Mouse (Mus musculus): ENCODE results near the gene Lalba.
A peak's percentile ranks its signal among the peaks of the same experiment; 100 is the strongest.
"Not testable (repeated sequence)": the region's sequence is repeated elsewhere in the genome, so short reads cannot be mapped to it uniquely, and the experiment has no call there.

The Lalba gene

DNA sequence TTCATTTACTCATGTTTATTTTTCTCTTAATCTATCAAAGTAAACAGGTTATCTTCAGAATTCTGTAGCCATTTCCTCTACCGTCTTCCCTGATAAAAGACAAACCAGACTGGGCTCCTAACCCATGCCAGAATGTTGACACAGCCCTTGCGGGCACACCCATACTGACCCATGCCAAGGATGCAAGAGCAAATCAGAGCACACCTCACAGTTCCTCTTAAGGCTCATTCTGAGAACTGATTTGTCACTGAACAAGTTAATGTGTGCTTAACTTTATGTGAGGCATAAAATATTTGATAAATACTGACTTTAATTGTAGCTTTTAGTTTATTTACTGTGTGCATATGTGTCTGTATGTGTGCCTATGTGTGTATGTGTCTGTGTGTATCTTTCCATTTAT is 8.8 kb upstream of the Lalba start:
- no peak for DNase-seq

DNA sequence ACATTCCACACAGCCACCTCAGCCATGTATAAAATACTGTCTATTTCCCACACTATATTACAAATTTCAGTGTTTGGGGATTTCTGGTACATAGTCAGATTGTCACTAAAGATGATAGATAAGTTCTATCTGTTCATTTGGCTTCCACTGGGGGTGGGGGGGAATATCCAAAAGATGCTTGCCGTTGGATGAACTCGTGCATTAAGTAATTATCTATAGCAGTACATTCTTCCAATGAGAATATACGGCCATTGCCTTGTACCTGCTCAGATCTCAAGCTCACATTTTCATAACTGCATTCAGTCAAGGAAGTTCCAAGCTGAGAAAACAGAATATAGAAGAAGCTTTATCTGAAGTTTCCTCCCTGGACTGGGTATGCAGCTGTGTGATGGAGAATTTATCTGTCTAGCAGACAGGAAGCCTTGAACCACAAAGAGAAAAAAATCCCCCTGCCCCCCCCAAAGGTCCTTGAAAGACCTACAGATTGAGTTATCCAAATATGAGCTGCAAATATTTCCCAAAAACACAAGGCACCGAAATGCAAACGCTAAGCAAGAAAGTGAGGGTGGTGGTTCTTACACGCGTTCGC is 4.0 kb upstream of the Lalba start:
- DNase-seq = no peak

DNA sequence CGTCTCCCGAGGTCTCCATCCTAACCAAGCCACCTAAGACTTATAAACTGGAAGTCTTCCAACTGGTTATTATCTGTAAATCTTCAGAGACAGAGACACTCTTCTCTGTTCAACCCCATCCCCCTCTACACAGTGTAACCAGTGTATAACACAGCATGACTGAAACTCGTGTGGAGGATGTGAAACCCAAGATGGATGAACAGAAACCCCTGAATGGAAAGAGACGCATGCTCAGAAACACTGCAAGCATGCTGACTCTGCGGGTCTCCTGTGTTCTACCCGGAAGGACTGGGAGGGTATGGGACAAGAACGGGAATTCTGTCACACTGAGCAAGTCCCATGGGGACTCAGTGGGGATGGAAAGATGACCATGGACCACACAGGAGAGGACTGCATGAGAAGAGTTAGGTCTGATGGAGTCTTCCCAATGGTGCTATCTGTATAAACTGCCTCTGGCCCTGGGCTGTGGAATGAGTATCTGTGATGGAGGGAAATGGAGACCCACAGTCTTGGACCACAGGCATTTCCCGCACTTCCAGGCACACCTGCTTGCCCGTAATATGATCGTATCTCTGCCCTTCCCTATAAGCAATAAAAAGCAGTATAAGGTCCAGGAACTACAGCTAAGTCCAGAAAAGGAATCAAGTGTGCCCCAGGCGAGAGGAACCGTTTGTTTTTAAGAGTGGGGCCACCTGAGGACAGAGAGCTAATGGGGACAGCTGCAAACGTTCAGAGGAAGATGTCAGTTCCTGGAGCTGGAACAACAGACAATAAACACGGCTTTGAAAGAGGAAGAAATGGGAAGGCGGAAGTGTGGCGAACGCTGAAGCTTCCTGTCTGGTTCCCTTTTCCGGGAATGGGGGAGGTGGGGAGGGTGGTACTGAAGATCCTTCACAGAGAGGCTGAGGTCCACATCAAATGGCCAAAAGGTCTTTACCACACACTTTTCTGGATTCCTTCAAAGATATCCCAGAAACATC is 1.7 kb upstream of the Lalba start:
- no peak for DNase-seq

DNA sequence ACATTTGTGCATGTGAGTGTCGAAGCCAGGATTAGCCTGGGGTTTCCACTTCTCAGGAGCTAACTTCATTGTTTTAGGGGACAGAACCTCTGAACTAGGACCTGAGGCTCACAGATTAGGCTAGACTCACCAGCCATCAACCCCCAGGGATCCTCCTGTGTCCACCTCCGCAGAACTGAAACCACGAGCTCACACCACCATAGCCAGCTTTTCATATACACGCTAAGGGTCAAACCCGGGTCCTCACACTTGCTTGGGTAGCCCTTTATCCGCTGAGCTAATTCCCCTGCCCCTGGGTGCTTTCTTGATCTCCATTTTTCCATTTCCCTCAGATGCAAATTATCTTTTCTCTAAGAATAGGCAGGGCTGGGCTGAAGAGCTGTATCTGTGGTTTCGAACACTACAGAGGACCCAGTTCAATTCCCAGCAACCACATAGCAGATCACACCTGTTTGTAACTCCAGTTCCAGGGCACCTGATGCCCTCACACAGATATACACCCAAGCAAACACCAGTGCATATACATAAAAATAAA is 2.9 kb downstream of the Lalba start:
- no peak for DNase-seq

DNA sequence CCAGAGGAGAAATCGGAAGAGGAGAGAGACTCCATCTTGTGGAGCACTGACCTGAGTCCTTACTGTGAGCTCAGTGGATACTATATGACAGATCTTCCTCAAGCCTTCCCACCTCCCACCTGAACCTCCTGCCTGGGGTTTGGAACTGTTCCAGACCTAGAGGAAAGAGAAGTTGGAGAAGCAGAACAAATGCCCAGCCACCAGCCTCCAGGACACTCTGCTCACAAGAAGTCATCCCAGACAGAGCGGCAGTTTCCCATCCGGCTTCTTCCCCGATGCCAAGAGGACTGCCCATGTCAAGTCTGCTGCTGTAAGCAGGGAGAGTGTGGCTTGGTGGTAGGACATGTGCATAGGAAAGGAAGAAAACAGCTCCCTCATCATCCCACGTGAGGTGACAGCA is 6.2 kb downstream of the Lalba start:
- no peak for DNase-seq

DNA sequence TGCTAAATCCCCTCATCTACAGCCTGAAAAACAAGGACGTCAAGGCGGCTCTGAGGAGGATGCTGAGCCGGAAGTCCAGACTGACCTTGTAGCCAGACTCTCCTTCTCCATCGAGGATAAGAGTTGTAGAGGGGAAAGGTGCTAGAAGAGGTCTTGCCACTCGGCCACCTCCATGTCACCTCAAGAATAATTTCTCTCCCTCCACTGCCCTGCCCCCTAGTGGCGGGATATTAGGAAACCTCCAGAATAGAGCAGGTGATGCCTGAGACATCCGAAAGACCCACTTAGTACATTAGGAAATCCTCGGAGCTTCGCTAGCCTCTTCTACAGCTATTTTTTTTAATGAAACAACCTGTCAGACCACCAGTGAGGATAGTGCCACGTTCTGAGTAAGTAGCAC is 7.1 kb downstream of the Lalba start:
- DNase-seq = peak; percentile 20

DNA sequence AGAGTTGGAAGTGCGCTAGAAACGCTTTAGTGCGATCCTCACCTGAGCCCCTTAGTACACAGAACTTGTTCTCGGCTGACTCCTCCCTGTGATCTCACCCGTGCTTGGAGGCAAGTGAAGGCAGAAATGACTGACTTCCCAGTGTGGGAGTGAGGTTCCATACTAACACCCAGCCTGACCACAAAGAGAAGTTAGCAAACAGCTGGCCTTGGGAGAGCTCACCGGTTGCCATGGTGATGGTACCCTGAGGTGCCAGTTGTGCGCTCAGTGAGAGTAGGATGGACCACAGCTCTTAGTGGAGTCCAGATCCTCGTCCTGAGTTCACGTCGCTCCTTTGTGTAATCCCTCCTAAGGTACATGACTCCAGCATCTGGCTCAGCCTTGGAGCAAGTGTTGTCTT is 7.6 kb downstream of the Lalba start:
- DNase-seq = no peak

DNA sequence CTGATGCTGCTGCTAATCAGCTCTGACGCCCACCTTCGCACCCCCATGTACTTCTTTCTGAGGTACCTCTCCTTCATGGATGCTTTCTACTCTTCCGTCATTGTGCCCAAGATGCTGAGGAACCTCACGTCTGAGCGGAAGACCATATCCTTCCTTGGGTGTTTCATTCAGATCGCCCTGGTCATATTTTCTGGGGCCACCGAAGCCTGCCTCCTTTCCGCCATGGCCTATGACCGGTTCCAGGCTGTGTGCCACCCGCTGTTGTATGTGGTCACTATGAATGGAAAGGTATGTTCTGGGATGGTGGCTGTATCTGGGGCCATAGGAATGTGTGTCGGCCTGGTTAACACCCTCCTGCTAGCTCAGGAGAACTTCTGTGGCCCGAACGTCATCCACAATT is 11.0 kb downstream of the Lalba start:
- DNase-seq = no peak

DNA sequence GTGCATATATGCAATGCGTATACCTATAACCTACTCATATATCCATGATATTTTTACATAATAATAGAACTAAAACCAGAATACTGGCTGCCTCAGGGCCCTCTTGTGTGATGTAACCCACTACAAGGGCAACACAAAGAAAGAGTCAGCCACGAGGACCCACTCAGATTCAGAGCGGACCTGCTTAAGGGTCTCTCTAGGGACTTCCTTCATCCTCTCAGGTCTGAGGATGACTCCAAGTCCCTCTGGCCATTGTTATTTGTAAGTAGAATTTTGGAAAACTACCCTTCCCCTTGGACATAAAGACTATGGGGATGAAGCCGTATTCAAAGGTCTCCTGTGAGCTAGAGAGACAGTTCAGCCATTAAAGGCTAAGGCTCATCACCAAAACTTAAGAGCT is 12.9 kb downstream of the Lalba start, which contains the start of gene OR5BS1P:
TSS of gene OR5BS1P (plus strand) at position 301 of the 400 bp plus-strand sequence.
- DNase-seq = no peak

DNA sequence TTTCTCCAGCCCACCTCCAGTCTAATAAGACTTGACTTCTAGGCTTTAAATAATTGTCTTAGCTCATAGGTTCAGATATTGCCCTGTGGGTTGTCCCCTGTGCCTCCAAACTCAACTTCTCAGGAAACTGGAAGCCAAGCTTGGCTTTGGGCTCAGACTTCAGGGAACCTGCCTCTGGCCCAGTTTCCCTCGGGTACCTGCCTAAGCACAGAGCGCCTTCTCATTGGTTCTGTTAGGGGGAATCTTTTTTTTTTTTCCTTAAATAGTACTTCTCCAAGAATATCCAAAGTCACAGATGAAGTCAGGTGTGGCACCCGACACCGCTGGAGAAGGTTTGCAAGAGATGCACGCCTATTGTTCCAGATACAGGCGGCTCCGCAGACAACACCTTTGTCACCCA is 30.2 kb downstream of the Lalba start, which contains the start of gene Olfr281:
TSS of gene Olfr281 (plus strand) at position 301 of the 400 bp plus-strand sequence.
- no peak for DNase-seq

DNA sequence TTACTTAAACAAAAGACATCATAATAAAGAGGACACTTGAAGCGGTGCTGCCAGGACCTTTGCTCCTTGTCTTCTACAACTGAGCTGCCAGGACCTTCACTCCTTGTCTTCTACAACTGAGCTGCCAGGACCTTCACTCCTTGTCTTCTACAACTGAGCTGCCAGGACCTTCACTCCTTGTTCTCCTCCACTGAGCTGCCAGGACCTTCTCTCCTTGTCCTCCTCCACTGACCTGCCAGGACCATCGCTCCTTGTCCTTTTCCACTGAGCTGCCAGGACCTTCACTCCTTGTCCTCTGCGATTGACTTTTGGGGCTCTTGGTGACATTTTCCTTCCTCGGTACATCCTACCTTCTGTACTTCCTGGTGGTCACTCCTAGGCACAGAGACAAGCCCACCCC is 34.0 kb downstream of the Lalba start:
- DNase-seq = peak; percentile 13

DNA sequence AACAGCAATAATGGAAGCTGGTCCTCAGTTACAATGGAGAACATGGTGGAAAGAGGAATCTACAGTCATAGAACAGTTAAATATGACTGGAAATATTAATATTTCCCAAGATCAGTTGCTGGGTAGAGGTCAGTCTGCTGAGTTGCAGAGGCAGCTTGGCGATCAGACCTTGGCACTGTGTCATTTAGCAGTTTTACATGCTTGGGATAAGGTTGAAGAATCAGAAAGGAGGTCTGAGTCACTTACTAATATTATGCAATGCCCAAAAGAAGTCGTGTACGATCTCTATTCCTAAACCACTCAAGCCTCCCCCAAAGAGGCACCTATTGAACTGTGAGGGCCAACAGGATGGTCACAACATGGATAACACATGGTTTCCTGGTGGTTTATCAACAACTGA is 38.0 kb downstream of the Lalba start:
- no peak for DNase-seq

DNA sequence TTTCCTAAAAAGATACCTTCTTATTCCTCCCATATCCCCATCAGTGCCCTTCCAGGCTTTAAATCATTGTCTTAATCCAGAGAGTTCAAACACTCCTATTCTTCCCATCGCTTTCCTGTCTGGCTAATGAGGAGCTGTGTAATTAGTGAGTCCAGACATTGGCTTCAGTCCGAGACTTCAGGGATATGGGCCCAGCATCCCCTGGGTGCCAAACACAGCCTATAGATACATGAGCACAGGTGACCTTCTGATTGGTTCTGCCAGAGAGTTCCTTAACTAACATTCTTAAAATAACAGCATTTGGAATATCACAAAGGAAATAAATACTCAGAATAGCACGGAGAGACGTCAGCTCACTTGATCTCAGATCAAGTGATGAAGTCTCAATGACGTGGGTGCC is 51.6 kb downstream of the Lalba start, which contains the start of gene Olfr282:
TSS of gene Olfr282 (plus strand) at position 301 of the 400 bp plus-strand sequence.
- DNase-seq = not testable (repeated sequence)
